Mouse (Mus musculus) heart, postnatal 0 days (tissue): ENCODE measurements around the gene Gm15140. TPM values are rescaled to one million over a fixed set of nuclear protein-coding genes. Genes with fewer than 3 reads are reported as not detected.
"Not testable (repeated sequence)": the region's sequence is repeated elsewhere in the genome, so short reads cannot be mapped to it uniquely, and the experiment has no call there.

ENCODE experiments used
- ATAC-seq: fragments of 200-750 bp; cut with Nextera tagmentation; 2 replicates; pipeline ENCODE4 v1.8.0; 2017; ENCODE audit warnings: low read depth, moderate number of reproducible peaks, moderate library complexity; ENCODE audit not compliant: insufficient read depth
- DNase-seq: peaks from one replicate; pipeline ENCODE4 v3.0.0-alpha.2; 2016; ENCODE audit warnings: low spot score
- H3K27ac ChIP-seq: fragments of 300-500 bp; sonication (generic); 2 replicates; pipeline ENCODE4 v1.5.1; 2014; ENCODE audit warnings: low read depth, mild to moderate bottlenecking
- H3K27me3 ChIP-seq: fragments of 300-500 bp; sonication (generic); 2 replicates; pipeline ENCODE4 v1.6.1; 2014; ENCODE audit warnings: low read length, mixed read lengths; ENCODE audit not compliant: control insufficient read depth, insufficient read depth
- H3K36me3 ChIP-seq: fragments of 300-500 bp; sonication (generic); replicated peaks from 2 replicates; pipeline ENCODE4 v1.6.1; 2014; ENCODE audit warnings: low read length, mixed read lengths; ENCODE audit not compliant: control insufficient read depth, insufficient read depth
- H3K4me1 ChIP-seq: fragments of 300-500 bp; sonication (generic); 2 replicates; pipeline ENCODE4 v1.6.1; 2014; ENCODE audit warnings: antibody characterized with exemption; ENCODE audit not compliant: control insufficient read depth, insufficient read depth
- H3K4me2 ChIP-seq: fragments of 300-500 bp; sonication (generic); 2 replicates; pipeline ENCODE4 v1.6.1; 2014; ENCODE audit warnings: low read depth, mild to moderate bottlenecking, low read length, moderate library complexity
- H3K4me3 ChIP-seq: fragments of 300-500 bp; sonication (generic); 2 replicates; pipeline ENCODE4 v1.5.1; 2014; ENCODE audit warnings: low read depth, low read length
- H3K9ac ChIP-seq: fragments of 300-500 bp; sonication (generic); replicated peaks from 2 replicates; pipeline ENCODE4 v1.6.1; 2014; ENCODE audit warnings: low read depth, low read length, mixed read lengths
- H3K9me3 ChIP-seq: fragments of 300-500 bp; sonication (generic); replicated peaks from 2 replicates; pipeline ENCODE4 v1.6.1; 2016; ENCODE audit warnings: low read length; ENCODE audit not compliant: control insufficient read depth
- WGBS: fragments of 180-500 bp; shearing (Covaris S2); extraction: QIAGEN DNeasy Blood & Tissue Kit; methylation state at CpG from one replicate; pipeline ENCODE4 v1.1.7; 2014; 5-methylcytosine and 5-hydroxymethylcytosine counted together
- polyA plus RNA-seq: library from polyadenylated mRNA; unstranded; fragments of >200 nt; fragmentation: Nextera tagmentation; extraction: Ambion mirVana; gene quantifications from 2 replicates; pipeline ENCODE4 v1.2.1, GENCODE M21; 2015
- total RNA-seq: library from RNA; depleted of rRNA; stranded (reverse); fragments of >200 nt; gene quantifications from 2 replicates; pipeline ENCODE4 v1.2.3, GENCODE M21; 2014; ENCODE audit warnings: low replicate concordance; rRNA removed

Gm15140 gene
- total RNA-seq = not detected in 2 replicates
- not detected in 2 replicates for polyA plus RNA-seq

DNA sequence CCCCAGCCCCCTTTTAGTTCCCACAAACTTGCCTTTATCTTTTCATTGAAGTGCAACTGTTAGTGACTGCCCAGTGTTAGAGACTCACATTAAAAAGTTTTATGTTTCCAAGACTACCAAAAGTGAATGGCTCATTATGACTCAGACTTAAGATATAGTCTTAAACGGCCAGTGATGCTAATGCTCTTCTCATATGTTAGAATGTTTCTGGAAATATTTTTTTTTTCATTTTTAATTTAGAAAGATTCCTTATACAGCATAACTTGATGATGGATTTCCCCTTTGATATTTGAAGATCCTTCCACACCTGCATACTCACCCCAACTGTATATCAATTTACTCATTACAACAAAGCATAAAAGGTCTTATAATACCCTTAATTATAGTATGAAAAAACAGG is at the start of gene Gm15140:
TSS of gene Gm15140 (minus strand) at position 101 of the 400 bp plus-strand sequence.
- not testable (repeated sequence) for H3K27me3 ChIP-seq, H3K4me3 ChIP-seq, H3K27ac ChIP-seq, DNase-seq, H3K9me3 ChIP-seq, H3K9ac ChIP-seq, H3K4me2 ChIP-seq, ATAC-seq, H3K4me1 ChIP-seq, H3K36me3 ChIP-seq
- WGBS = 57% methylated on average over 1 of the region's 1 CpGs

Other genes with a start within 250 kb of the Gm15140 start
- gene Samt1, start 108.0 kb downstream of the Gm15140 start, total RNA-seq = not detected in 2 replicates
- not detected in 2 replicates for gene Samt1, start 108.0 kb downstream of the Gm15140 start, polyA plus RNA-seq
- not detected in 2 replicates for gene 4921511M17Rik, start 86.9 kb downstream of the Gm15140 start, total RNA-seq
- gene 4921511M17Rik, start 86.9 kb downstream of the Gm15140 start, polyA plus RNA-seq = not detected in 2 replicates
- not detected in 2 replicates for gene Gm10057, start 65.6 kb downstream of the Gm15140 start, total RNA-seq
- not detected in 2 replicates for gene Gm10057, start 65.6 kb downstream of the Gm15140 start, polyA plus RNA-seq
- gene 4930524N10Rik, start 222.7 kb upstream of the Gm15140 start, total RNA-seq = not detected in 2 replicates
- gene 4930524N10Rik, start 222.7 kb upstream of the Gm15140 start, polyA plus RNA-seq = not detected in 2 replicates